Mouse (Mus musculus): Measurements from ENCODE around the gene D2hgdh.
"Not testable (repeated sequence)": the region's sequence is repeated elsewhere in the genome, so short reads cannot be mapped to it uniquely, and the experiment has no call there.

DNA sequence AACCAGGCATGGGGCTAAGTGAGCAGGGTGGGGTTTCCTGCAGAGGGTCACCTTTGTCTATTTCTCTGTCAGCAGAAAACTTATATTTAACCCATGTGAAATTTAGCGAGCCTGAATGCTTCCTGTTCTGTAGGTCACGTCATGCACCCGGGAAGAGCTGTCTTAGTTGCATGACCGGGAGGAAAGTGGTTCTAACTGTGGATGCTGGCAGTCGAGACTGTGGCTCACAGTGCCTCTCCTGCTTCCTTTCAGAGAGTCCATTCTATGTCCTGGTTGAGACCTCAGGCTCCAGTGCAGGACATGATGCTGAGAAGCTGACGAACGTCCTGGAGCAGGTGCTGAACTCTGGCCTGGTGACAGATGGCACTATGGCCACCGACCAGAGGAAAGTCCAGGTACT, 13.9 kb downstream of the D2hgdh start:
- TF ChIP-seq SRF (IDR thresholded peaks at IDR 0.05; ENCODE audit: control insufficient read depth, insufficient read length, low read depth); POLR2A (IDR thresholded peaks at IDR 0.05; ENCODE audit: insufficient read length, low read depth); POLR2AphosphoS2 (IDR thresholded peaks at IDR 0.05; ENCODE audit: insufficient read length, low read depth); REST (IDR thresholded peaks at IDR 0.05; ENCODE audit: insufficient read depth, insufficient read length); E2F4 (IDR thresholded peaks at IDR 0.05; ENCODE audit: insufficient read depth); MYOG (IDR thresholded peaks at IDR 0.05; ENCODE audit: control insufficient read depth in 1 of 3, insufficient read depth in 1 of 3, insufficient read length in 2 of 3, low read depth in 2 of 3); TCF12 (IDR thresholded peaks at IDR 0.05; ENCODE audit: insufficient read depth, poor library complexity, severe bottlenecking); MYOD1 (IDR thresholded peaks at IDR 0.05; ENCODE audit: control insufficient read depth in 1 of 3, insufficient read length in 2 of 3, low read depth in 2 of 3); CEBPB (IDR thresholded peaks at IDR 0.05; ENCODE audit: insufficient read depth, poor library complexity, severe bottlenecking); USF1 (IDR thresholded peaks at IDR 0.05; ENCODE audit: low read depth); MAX (IDR thresholded peaks at IDR 0.05; ENCODE audit: low read depth); TCF3 (IDR thresholded peaks at IDR 0.05; ENCODE audit: insufficient read length, low read depth): not testable (repeated sequence)

Data from myocyte (in vitro differentiated cells).